In genomic region chr15:77037278-77038161, GRCm38 (mm10) we compare ENCODE assay signal across 8 mouse cellular contexts. TPM values are rescaled to one million over a fixed set of nuclear protein-coding genes. Genes with fewer than 3 reads are reported as not detected.
DNase-seq lines count a peak whose midpoint lies in the region; ATAC-seq and TF ChIP-seq lines count a peak whose summit lies in the region.

No protein-coding gene starts in this region.

- no peak for TF ChIP-seq CTCF in heart, adult 2 months (IDR thresholded peaks at IDR 0.05)

- DNase-seq in Muller cell, postnatal 12 days (ENCODE audit: inconsistent ontology term): peak; percentile 82
- DNase-seq in embryo, embryonic 11.5 days (ENCODE audit: low read depth, low spot score): peak; percentile 57
- peak; percentile 83 to 88 for DNase-seq in heart, adult 2 months
- DNase-seq in kidney, adult 18-20 months: peak; percentile 38
- peak; percentile 81 for DNase-seq in skeletal muscle tissue, adult 2 months (ENCODE audit: low read depth, low spot score)
- no peak for DNase-seq in layer of hippocampus, adult 8-10 months (ENCODE audit: low spot score in 2 of 2)

- peaks cover 21% of the 10 kb centered on the region for H3K4me1 ChIP-seq in heart, adult 2 months (ENCODE audit: control insufficient read depth, insufficient read depth, low read length)
- H3K4me1 ChIP-seq in lung, embryonic 15.5 days: peaks cover 25% of the 10 kb centered on the region

- peak; percentile 81 for TF ChIP-seq EP300 in heart, adult 2 months (IDR thresholded peaks at IDR 0.05; ENCODE audit: insufficient read depth, low read depth, low read length)

- no peaks in the 10 kb centered on the region for H3K27me3 ChIP-seq in heart, adult 2 months (ENCODE audit: control insufficient read depth, insufficient read depth, low read length)
- no peaks in the 10 kb centered on the region for H3K27me3 ChIP-seq in lung, embryonic 15.5 days

- H3K9me3 ChIP-seq in lung, embryonic 15.5 days: no peaks in the 10 kb centered on the region

- peaks cover 2% of the 10 kb centered on the region; the same call in 1 of the 2 replicates for H3K36me3 ChIP-seq in heart, adult 2 months (ENCODE audit: control insufficient read depth, insufficient read depth, low read length)
- H3K36me3 ChIP-seq in lung, embryonic 15.5 days: no peaks in the 10 kb centered on the region

- WGBS in heart, adult 2 months: 2% methylated on average over 11 of the region's 11 CpGs
- WGBS in lung, embryonic 15.5 days: 6% methylated on average over 11 of the region's 11 CpGs

- peak overlapping the region; percentile 34 for H3K4me2 ChIP-seq in lung, embryonic 15.5 days

- ATAC-seq in lung, embryonic 15.5 days (ENCODE audit: borderline replicate concordance, extremely low read depth, low FRiP score, low TSS enrichment): peak; percentile 81
- ATAC-seq in erythroblast, adult 5-6 weeks (replicated peaks; ENCODE audit: low FRiP score, poor library complexity, severe bottlenecking): no peak

- H3K9ac ChIP-seq in heart, adult 2 months (ENCODE audit: low read depth, low read length): peak overlapping the region; percentile 59
- peak overlapping the region; percentile 23; the same call in 1 of the 2 replicates for H3K9ac ChIP-seq in lung, embryonic 15.5 days

- no peaks in the 10 kb centered on the region for H3K79me2 ChIP-seq in heart, adult 2 months (replicated peaks; ENCODE audit: control insufficient read depth, insufficient read depth, low read length)

- H3K27ac ChIP-seq in heart, adult 2 months: peak overlapping the region; percentile 99
- H3K27ac ChIP-seq in lung, embryonic 15.5 days: peak overlapping the region; percentile 98

- intact Hi-C loops in heart, adult 2 months (cut with DNase I): loop anchor here (2.0 to 5.0 kb wide), 4 partner anchors 60 to 330 kb away; no protein-coding TSS in a partner anchor

- TF ChIP-seq POLR2A in heart, adult 2 months (IDR thresholded peaks at IDR 0.05; ENCODE audit: insufficient read depth, low read depth, low read length): peak; percentile 51

- H3K4me3 ChIP-seq in heart, adult 2 months: peak overlapping the region; percentile 35; the same call in 1 of the 2 replicates
- H3K4me3 ChIP-seq in lung, embryonic 15.5 days: no peak overlapping the region

RNA-seq across cellular contexts. Expression of gene Apol6, which starts 7.0 kb away (rescaled TPM):
- total RNA-seq in heart, adult 2 months (2021): under 1 TPM; 0.47 to 0.89 TPM
- polyA plus RNA-seq in heart, adult 2 months (2012; rRNA removed): 3.3 and 8.0 TPM in 2 replicates
- not detected in 2 replicates for polyA plus RNA-seq in lung, embryonic 15.5 days (2015; fragmentation: Nextera tagmentation; extraction: Ambion mirVana)
- total RNA-seq in layer of hippocampus, adult 8-10 months (2022): under 1 TPM in 1 of 4 experiments, not detected in 3; 0.47 TPM
- not detected in 2 replicates for total RNA-seq in erythroblast, adult 5-6 weeks (2015; ENCODE audit: low replicate concordance)
- not detected in 2 replicates for total RNA-seq in erythroblast, adult 5-6 weeks (2017; ENCODE audit: low replicate concordance)

RNA-seq across cellular contexts. Expression of gene Mb, which starts 12.9 kb away (rescaled TPM):
- over 10,000 TPM; 17,740 to 20,311 TPM for total RNA-seq in heart, adult 2 months (2021)
- 16,399 and 21,043 TPM in 2 replicates for polyA plus RNA-seq in heart, adult 2 months (2012; rRNA removed)
- polyA plus RNA-seq in lung, embryonic 15.5 days (2015; fragmentation: Nextera tagmentation; extraction: Ambion mirVana): 4.6 and 9.0 TPM in 2 replicates
- total RNA-seq in layer of hippocampus, adult 8-10 months (2022): 1 to 10 TPM in 1 of 4 experiments, under 1 TPM in 2, not detected in 1; 0.31 to 2.2 (median 0.52) TPM
- total RNA-seq in erythroblast, adult 5-6 weeks (2015; ENCODE audit: low replicate concordance): not detected in 2 replicates
- not detected in 2 replicates for total RNA-seq in erythroblast, adult 5-6 weeks (2017; ENCODE audit: low replicate concordance)

Comparison
In these comparisons a context has a peak if more than half of its experiments do, and no peak if none do; other contexts are left out.
1. DNase-seq: peak in Muller cell, postnatal 12 days (single experiment), embryo, embryonic 11.5 days (single experiment), heart, adult 2 months (2 of 2), kidney, adult 18-20 months (single experiment) and skeletal muscle tissue, adult 2 months (single experiment); none in layer of hippocampus, adult 8-10 months (0 of 2).
2. RNA of gene Mb, which starts 12.9 kb away (total RNA-seq): 17,740 to 20,311 TPM in heart, adult 2 months; 0.31 to 2.2 TPM in layer of hippocampus, adult 8-10 months and not detected in erythroblast, adult 5-6 weeks; every median in the first group is over 1,000 times any median in the second.